Mouse (Mus musculus) intestine, embryonic 14.5 days (tissue): ENCODE results near the gene Plce1. TPM values are rescaled to one million over a fixed set of nuclear protein-coding genes. Genes with fewer than 3 reads are reported as not detected.

Experiments
- ATAC-seq: fragments of 200-750 bp; cut with Nextera tagmentation; replicated peaks from 2 replicates; pipeline ENCODE4 v1.8.0; 2017; ENCODE audit warnings: low read depth, moderate number of reproducible peaks, moderate TSS enrichment, moderate library complexity; ENCODE audit not compliant: low FRiP score, low TSS enrichment
- DNase-seq: peaks from one replicate; pipeline ENCODE4 v3.0.0-alpha.2; 2018; ENCODE audit warnings: low spot score
- H3K27ac ChIP-seq: fragments of 300-500 bp; sonication (generic); 2 replicates; pipeline ENCODE4 v1.5.1; 2014; ENCODE audit warnings: low read depth, mild to moderate bottlenecking, control low read depth
- H3K27me3 ChIP-seq: fragments of 300-500 bp; sonication (generic); replicated peaks from 2 replicates; pipeline ENCODE4 v1.6.1; 2014; ENCODE audit warnings: low read length, control low read depth; ENCODE audit not compliant: control insufficient read depth, insufficient read depth
- H3K36me3 ChIP-seq: fragments of 300-500 bp; sonication (generic); 2 replicates; pipeline ENCODE4 v1.6.1; 2014; ENCODE audit warnings: low read length, control low read depth; ENCODE audit not compliant: control insufficient read depth, insufficient read depth
- H3K4me1 ChIP-seq: fragments of 300-500 bp; sonication (generic); replicated peaks from 2 replicates; pipeline ENCODE4 v1.6.1; 2014; ENCODE audit warnings: low read length, control low read depth, mixed read lengths; ENCODE audit not compliant: control insufficient read depth, insufficient read depth
- H3K4me2 ChIP-seq: fragments of 300-500 bp; sonication (generic); 2 replicates; pipeline ENCODE4 v1.6.1; 2014; ENCODE audit warnings: low read length
- H3K4me3 ChIP-seq: fragments of 300-500 bp; sonication (generic); 2 replicates; pipeline ENCODE4 v1.5.1; 2014; ENCODE audit warnings: low read depth, low read length, control low read depth, mixed read lengths
- H3K9ac ChIP-seq: fragments of 300-500 bp; sonication (generic); 2 replicates; pipeline ENCODE4 v1.6.1; 2014; ENCODE audit warnings: mild to moderate bottlenecking, low read length
- H3K9me3 ChIP-seq: fragments of 300-500 bp; sonication (generic); 2 replicates; pipeline ENCODE4 v1.6.1; 2016; ENCODE audit warnings: low read length, control low read depth; ENCODE audit not compliant: control insufficient read depth
- WGBS: fragments of 180-500 bp; shearing (Covaris S2); extraction: QIAGEN DNeasy Blood & Tissue Kit; methylation state at CpG from one replicate; pipeline ENCODE4 v1.1.7; 2014; 5-methylcytosine and 5-hydroxymethylcytosine counted together
- polyA plus RNA-seq: library from polyadenylated mRNA; unstranded; fragments of >200 nt; fragmentation: Nextera tagmentation; extraction: Ambion mirVana; gene quantifications from 2 replicates; pipeline ENCODE4 v1.2.1, GENCODE M21; 2014

The Plce1 gene
- polyA plus RNA-seq, 1 experiment from 2014 or later = 6.7 TPM

DNA sequence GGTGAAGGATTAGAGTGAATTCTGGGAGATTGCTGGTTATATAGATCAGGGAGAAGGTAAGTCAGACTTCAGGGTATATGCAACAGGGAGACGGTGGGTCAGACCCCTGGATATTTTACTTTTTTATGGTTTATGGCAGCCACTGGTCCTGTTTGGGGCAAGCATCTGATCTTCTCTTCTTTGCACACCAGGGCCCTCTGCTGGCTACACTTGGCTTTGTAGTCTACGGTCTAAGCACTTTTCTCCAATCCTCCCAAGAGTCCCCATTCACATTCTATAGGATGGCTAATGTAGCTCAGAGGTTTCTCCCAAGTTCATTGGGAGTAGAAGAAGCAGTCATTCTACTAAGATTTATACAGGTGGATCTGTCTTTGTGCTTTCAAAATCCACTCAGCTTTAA is 228.5 kb downstream of the Plce1 start:
- WGBS = 66% methylated on average over 2 of the region's 2 CpGs
- Histone ChIP-seq H3K4me1 (no peaks in the 10 kb centered on the region), H3K27me3 (no peaks in the 10 kb centered on the region), H3K36me3 (no peaks in the 10 kb centered on the region), H3K4me2 (no peak overlapping the region), H3K4me3 (no peak overlapping the region), H3K9ac (no peak overlapping the region), H3K9me3 (no peaks in the 10 kb centered on the region), H3K27ac (no peak overlapping the region)
- ATAC-seq (no peak), DNase-seq (no peak)

DNA sequence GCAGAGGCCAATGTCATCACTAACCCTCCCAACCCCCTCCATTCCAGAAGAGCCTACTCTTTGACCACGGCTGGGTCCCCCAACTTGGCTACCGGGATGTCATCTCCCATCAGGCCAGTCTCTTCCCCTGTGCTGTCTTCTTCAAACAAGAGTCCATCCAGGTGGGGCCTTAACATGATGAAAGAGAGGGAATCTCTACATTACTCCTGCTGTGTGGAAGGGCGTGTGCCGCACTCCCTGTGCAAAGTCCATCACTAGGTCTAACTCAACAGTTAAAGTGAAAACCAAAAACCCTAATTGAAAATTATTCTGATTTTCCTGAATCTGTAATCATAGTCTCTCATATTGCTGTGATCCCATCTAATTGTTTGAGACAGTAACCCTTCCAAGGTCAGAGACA is 240.9 kb downstream of the Plce1 start:
- Histone ChIP-seq H3K27me3 (no peaks in the 10 kb centered on the region), H3K9ac (no peak overlapping the region), H3K4me2 (no peak overlapping the region), H3K9me3 (no peaks in the 10 kb centered on the region), H3K4me3 (no peak overlapping the region), H3K27ac (no peak overlapping the region), H3K36me3 (peaks cover 5% of the 10 kb centered on the region; the same call in 1 of the 2 replicates), H3K4me1 (no peaks in the 10 kb centered on the region)
- DNase-seq (no peak), ATAC-seq (no peak)
- 89% methylated on average over 4 of the region's 4 CpGs for WGBS

DNA sequence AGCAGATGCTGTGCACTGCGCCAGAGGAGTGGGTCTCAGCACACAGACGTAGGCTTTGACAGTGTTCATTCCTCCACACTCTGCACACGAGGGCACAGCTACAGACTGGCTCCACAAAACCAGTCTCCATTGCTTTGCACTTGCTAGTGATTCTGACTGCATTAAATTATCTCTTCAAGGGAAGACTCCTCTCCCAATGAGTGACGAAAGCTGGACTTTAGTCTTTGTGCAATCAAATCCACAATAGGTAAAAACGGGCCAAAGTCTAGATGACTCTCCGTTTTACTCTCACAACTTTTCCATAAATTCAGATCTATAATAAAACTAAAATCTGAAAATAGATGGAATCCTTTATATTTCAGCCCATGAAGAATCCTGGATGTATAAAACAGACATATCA is 242.1 kb downstream of the Plce1 start:
- ATAC-seq (no peak), DNase-seq (no peak)
- no peaks in the 10 kb centered on the region for H3K4me1 ChIP-seq
- H3K27ac ChIP-seq = no peak overlapping the region
- H3K36me3 ChIP-seq = peaks cover 5% of the 10 kb centered on the region; the same call in 1 of the 2 replicates
- no peaks in the 10 kb centered on the region for H3K27me3 ChIP-seq
- no peak overlapping the region for H3K9ac ChIP-seq
- H3K4me3 ChIP-seq = no peak overlapping the region
- 81% methylated on average over 6 of the region's 6 CpGs for WGBS
- no peaks in the 10 kb centered on the region for H3K9me3 ChIP-seq
- no peak overlapping the region for H3K4me2 ChIP-seq

DNA sequence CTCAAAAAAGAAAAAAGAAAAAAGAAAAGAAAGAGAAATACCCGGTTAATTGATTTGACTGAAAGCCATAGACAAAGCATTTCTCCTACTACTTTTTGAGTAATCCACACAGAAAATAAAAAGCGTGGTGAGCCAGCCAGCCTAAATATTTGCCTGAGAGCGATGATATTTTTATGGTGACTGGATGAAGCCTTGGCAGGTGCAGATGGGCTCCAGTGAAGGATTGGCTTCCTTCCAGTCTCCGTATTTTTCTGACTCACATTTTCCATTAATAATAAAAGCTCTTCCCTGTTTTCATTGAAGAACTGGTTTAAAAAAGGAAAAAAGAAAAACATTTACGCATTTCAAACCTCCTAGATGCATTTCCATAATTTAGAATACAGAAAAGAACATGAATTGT is 243.1 kb downstream of the Plce1 start:
- Histone ChIP-seq H3K36me3 (peaks cover 5% of the 10 kb centered on the region; the same call in 1 of the 2 replicates), H3K9me3 (no peaks in the 10 kb centered on the region), H3K4me3 (no peak overlapping the region), H3K4me1 (no peaks in the 10 kb centered on the region), H3K27ac (no peak overlapping the region), H3K27me3 (no peaks in the 10 kb centered on the region), H3K9ac (no peak overlapping the region), H3K4me2 (no peak overlapping the region)
- ATAC-seq (no peak), DNase-seq (no peak)
- WGBS = 46% methylated on average over 5 of the region's 5 CpGs

DNA sequence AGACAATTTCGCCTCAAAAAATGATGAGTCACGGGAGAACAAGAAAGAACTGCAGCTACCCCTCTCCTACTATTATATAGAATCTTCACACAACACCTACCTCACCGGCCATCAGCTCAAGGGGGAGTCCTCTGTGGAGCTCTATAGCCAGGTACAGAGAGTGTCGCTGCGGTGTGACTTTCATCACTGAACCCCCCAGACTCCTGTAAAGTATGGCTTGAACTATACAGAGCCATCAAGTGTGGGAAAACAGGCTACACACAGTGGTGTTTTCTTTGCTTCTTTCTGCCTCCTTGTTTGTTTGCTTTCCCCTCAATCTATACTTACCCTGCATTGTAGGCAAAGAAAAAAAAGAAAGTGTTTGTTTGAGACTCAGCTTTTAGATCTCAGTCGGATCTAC is 247.9 kb downstream of the Plce1 start:
- Histone ChIP-seq H3K36me3 (no peaks in the 10 kb centered on the region), H3K4me2 (no peak overlapping the region), H3K27me3 (no peaks in the 10 kb centered on the region), H3K4me3 (no peak overlapping the region), H3K9me3 (no peaks in the 10 kb centered on the region), H3K9ac (no peak overlapping the region), H3K4me1 (no peaks in the 10 kb centered on the region), H3K27ac (no peak overlapping the region)
- WGBS = 66% methylated on average over 6 of the region's 6 CpGs
- DNase-seq = no peak
- ATAC-seq = no peak

DNA sequence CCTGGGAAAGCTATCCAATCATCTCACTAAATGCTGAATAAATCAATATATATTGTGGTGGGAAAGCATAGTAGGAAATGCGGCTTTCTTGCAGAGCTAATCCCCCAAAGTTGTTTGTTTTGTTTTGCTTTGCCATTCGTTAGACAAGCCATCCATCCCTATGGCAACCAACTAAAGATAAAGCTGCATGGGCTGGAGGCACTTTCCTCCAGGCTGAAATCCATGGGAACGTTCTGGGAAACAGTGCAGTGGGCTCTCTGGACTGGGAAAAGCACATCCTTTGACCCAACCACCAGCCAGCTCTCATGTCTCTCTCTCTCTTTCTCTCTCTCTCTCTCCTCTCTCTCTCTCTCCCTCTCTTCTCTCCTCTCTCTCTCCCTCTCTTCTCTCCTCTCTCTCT is 248.4 kb downstream of the Plce1 start:
- ATAC-seq = no peak
- Histone ChIP-seq H3K9ac (no peak overlapping the region), H3K9me3 (no peaks in the 10 kb centered on the region), H3K36me3 (no peaks in the 10 kb centered on the region), H3K27ac (no peak overlapping the region), H3K27me3 (no peaks in the 10 kb centered on the region), H3K4me1 (no peaks in the 10 kb centered on the region), H3K4me2 (no peak overlapping the region), H3K4me3 (no peak overlapping the region)
- DNase-seq = no peak
- WGBS = 29% methylated on average over 3 of the region's 3 CpGs

DNA sequence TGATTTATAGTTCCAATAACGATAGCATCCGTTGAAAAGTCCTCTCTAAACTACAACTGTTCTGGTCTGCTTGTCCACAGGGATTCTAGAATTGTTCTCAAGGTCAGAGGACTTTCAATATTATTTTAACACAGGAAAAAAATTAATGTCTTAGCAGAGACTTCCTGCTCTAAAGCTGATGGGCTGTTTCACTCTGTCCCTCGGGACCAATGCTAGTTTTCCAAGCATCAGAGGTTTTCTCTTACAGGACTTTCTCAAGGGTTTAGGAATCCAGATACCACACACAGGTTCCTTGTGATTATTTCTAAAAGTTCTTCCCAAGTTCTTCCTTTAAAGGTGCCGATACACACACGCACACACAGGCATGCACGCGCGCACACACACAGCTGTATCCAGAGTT is 263.6 kb downstream of the Plce1 start:
- 79% methylated on average over 8 of the region's 8 CpGs for WGBS
- no peaks in the 10 kb centered on the region; the same call in 1 of the 2 replicates for H3K4me1 ChIP-seq
- H3K9me3 ChIP-seq = no peaks in the 10 kb centered on the region
- no peak overlapping the region for H3K4me2 ChIP-seq
- no peak overlapping the region for H3K4me3 ChIP-seq
- H3K27ac ChIP-seq = no peak overlapping the region
- H3K36me3 ChIP-seq = no peaks in the 10 kb centered on the region
- no peak overlapping the region for H3K9ac ChIP-seq
- no peak for DNase-seq
- no peaks in the 10 kb centered on the region for H3K27me3 ChIP-seq
- no peak for ATAC-seq

DNA sequence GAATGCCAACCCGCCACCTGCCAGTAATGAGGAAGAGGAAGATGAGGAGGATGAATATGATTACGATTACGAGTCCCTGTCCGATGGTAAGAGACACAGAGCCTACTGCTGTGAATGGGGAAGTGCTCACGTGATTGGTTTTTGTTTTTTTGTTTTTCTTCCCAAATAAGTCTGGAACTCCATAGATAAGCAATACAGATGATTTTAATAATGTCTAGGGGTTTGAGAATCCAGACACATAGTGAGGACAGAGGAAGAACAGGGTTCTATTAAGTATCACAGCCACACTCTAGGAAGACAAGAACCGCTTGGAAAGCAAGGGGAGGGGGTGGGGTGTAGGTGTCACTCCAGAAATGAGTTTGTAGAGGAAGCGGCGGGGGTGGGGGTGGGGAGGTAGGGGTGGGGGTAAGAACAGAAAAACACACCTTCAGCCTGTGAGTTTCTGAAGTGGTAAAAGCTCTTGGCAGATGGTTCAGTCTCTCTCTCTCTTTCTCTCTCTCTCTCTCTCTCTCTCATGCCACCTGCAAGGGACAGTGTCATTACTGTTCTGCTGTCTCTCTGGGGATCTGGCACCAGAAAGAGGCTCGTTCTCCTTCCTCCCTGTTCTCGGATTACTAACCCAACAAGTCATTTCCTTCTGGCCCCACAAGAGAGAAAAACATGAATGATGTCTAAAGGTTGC is 265.0 kb downstream of the Plce1 start:
- Histone ChIP-seq H3K4me3 (no peak overlapping the region), H3K36me3 (no peaks in the 10 kb centered on the region), H3K9ac (no peak overlapping the region), H3K4me1 (no peaks in the 10 kb centered on the region; the same call in 1 of the 2 replicates), H3K4me2 (no peak overlapping the region), H3K27me3 (no peaks in the 10 kb centered on the region), H3K9me3 (no peaks in the 10 kb centered on the region), H3K27ac (no peak overlapping the region)
- ATAC-seq = no peak
- no peak for DNase-seq
- 72% methylated on average over 10 of the region's 10 CpGs for WGBS

DNA sequence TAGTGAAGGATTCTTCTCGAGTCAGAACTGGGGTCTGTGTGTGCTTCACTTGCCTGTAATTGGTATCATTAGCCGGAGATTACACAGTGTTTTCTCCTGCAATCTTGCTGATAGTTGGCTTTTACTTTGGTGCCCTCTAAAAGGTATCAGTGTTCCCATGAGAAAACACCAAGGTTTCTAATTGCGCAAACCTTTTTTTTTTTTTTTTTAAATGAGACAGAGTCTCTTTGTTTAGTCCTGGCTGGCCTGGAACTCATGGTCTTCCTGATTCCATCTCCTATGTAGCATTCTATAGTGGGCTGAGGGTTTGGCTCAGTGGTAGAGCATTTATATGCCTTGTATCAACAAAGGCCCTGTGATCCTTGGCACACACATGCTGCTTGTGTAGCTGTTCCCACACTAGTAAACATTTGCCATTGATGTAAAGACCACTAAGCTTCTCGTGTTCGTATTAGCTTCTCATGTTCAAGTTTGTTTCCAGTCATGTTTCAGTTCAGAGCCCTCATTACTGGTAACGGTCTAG is 265.6 kb downstream of the Plce1 start:
- 58% methylated on average over 6 of the region's 6 CpGs for WGBS
- no peaks in the 10 kb centered on the region for H3K9me3 ChIP-seq
- H3K9ac ChIP-seq = no peak overlapping the region
- H3K27ac ChIP-seq = no peak overlapping the region
- H3K4me2 ChIP-seq = no peak overlapping the region
- no peaks in the 10 kb centered on the region for H3K36me3 ChIP-seq
- H3K4me1 ChIP-seq = no peaks in the 10 kb centered on the region; the same call in 1 of the 2 replicates
- H3K4me3 ChIP-seq = no peak overlapping the region
- DNase-seq = no peak
- ATAC-seq = no peak
- no peaks in the 10 kb centered on the region for H3K27me3 ChIP-seq
